Comparison of ENCODE assay signal across 9 mouse cellular contexts in the genomic region with DNA sequence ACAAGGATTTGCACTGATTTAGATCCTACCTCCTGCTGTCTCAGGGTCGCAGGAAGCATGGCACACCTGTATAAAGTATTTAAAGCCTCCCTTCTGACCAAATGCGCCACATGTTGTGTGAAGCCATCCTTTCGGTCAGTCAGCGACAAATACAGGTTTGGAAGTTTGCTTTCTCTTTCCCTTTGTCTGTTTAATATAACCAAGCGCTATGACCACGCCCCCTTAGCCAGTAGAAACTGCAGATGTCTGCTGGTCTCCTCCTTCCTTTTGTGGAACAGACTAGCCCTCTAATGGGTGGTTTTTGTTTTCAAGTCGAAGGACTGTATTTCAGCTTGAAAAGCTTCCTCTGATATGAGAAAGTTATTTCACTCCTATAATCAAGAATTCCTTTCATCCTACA.
DNase-seq lines count a peak whose midpoint lies in the region; ATAC-seq and TF ChIP-seq lines count a peak whose summit lies in the region.
"Had no signal": no experiment of that assay in that cellular context is flagged by ENCODE, and none has a peak within 500 bp of the region (broad histone marks: within the 10 kb centered on the region; RNA-seq: fewer than 3 reads in every experiment).

No protein-coding gene starts in this region.

- DNase-seq in embryonic facial prominence, embryonic 11.5 days (ENCODE audit: low spot score) = peak; percentile 4
- DNase-seq in embryonic facial prominence, embryonic 10.5 days (ENCODE audit: low spot score) = no peak
- DNase-seq in liver, adult 2 months (ENCODE audit: extremely low read depth, low read depth, low spot score) = peak; percentile 26
- DNase-seq in heart, postnatal 10 days = peak; percentile 10 to 34
- DNase-seq in skeletal muscle tissue, adult 2 months (ENCODE audit: low read depth, low spot score) = peak; percentile 13
- no peak for DNase-seq in layer of hippocampus, postnatal 36 days
- DNase-seq in layer of hippocampus, postnatal 10 days (ENCODE audit: low spot score in 2 of 2) = no peak

- WGBS in embryonic facial prominence, embryonic 11.5 days = 52% methylated on average over 7 of the region's 7 CpGs
- WGBS in embryonic facial prominence, embryonic 10.5 days = 54% methylated on average over 7 of the region's 7 CpGs
- 24% methylated on average over 7 of the region's 7 CpGs for whole genome bisulfite sequencing in liver, adult 2 months
- WGBS in liver, embryonic 12.5 days (ENCODE audit: insufficient replicate concordance) = 38% methylated on average over 7 of the region's 7 CpGs

- H3K9ac ChIP-seq in embryonic facial prominence, embryonic 11.5 days (replicated peaks; ENCODE audit: low read length) = no peak overlapping the region
- H3K9ac ChIP-seq in liver, adult 2 months (ENCODE audit: low read depth, low read length) = no peak overlapping the region
- no peak overlapping the region for H3K9ac ChIP-seq in liver, embryonic 12.5 days

- H3K4me3 ChIP-seq in embryonic facial prominence, embryonic 11.5 days (ENCODE audit: low read depth, low read length) = no peak overlapping the region
- H3K4me3 ChIP-seq in embryonic facial prominence, embryonic 10.5 days = no peak overlapping the region
- H3K4me3 ChIP-seq in liver, adult 2 months (ENCODE audit: insufficient read depth, low read depth, low read length) = peak overlapping the region; percentile 42
- H3K4me3 ChIP-seq in liver, embryonic 12.5 days = no peak overlapping the region

- no peak overlapping the region for H3K4me2 ChIP-seq in embryonic facial prominence, embryonic 11.5 days (ENCODE audit: low read depth, low read length)
- no peak overlapping the region for H3K4me2 ChIP-seq in liver, embryonic 12.5 days

- H3K79me2 ChIP-seq in liver, adult 2 months (ENCODE audit: control insufficient read depth, insufficient read depth, low read length) = no peaks in the 10 kb centered on the region

- H3K4me1 ChIP-seq in embryonic facial prominence, embryonic 11.5 days (ENCODE audit: control insufficient read depth, insufficient read depth, low read length) = no peaks in the 10 kb centered on the region
- H3K4me1 ChIP-seq in embryonic facial prominence, embryonic 10.5 days = peaks cover 13% of the 10 kb centered on the region
- peaks cover 7% of the 10 kb centered on the region for H3K4me1 ChIP-seq in liver, adult 2 months (ENCODE audit: control insufficient read depth, insufficient read depth, low read length)
- H3K4me1 ChIP-seq in liver, embryonic 12.5 days = peaks cover 7% of the 10 kb centered on the region

- TF ChIP-seq CTCF in liver, adult 2 months (IDR thresholded peaks at IDR 0.05; ENCODE audit: low read depth, low read length) = no peak

- intact Hi-C loops in heart, postnatal 10 days (cut with DNase I) = no loop called here

- H3K36me3 ChIP-seq in embryonic facial prominence, embryonic 11.5 days (replicated peaks; ENCODE audit: control insufficient read depth, insufficient read depth, low read depth, low read length) = no peaks in the 10 kb centered on the region
- no peaks in the 10 kb centered on the region for H3K36me3 ChIP-seq in embryonic facial prominence, embryonic 10.5 days (replicated peaks)
- no peaks in the 10 kb centered on the region for H3K36me3 ChIP-seq in liver, adult 2 months (ENCODE audit: control insufficient read depth, insufficient read depth, low read length)
- H3K36me3 ChIP-seq in liver, embryonic 12.5 days = no peaks in the 10 kb centered on the region

- TF ChIP-seq POLR2A in liver, adult 2 months (IDR thresholded peaks at IDR 0.05; ENCODE audit: extremely low read depth, insufficient read depth, low read length) = no peak

- no peak for ATAC-seq in embryonic facial prominence, embryonic 11.5 days (replicated peaks; ENCODE audit: insufficient number of reproducible peaks, low FRiP score, low TSS enrichment, low read depth)
- ATAC-seq in liver, embryonic 12.5 days = no peak
- ATAC-seq: CD4-positive, CD25-positive, alpha-beta regulatory T cell, adult 4 months had no signal

- no peaks in the 10 kb centered on the region for H3K27me3 ChIP-seq in embryonic facial prominence, embryonic 11.5 days (ENCODE audit: control insufficient read depth, insufficient read depth, low read length)
- no peaks in the 10 kb centered on the region for H3K27me3 ChIP-seq in embryonic facial prominence, embryonic 10.5 days (replicated peaks; ENCODE audit: low read depth, poor library complexity, severe bottlenecking)
- H3K27me3 ChIP-seq in liver, adult 2 months (ENCODE audit: control insufficient read depth, insufficient read depth, low read length) = no peaks in the 10 kb centered on the region
- H3K27me3 ChIP-seq in liver, embryonic 12.5 days (replicated peaks) = no peaks in the 10 kb centered on the region

- no peak overlapping the region for H3K27ac ChIP-seq in embryonic facial prominence, embryonic 11.5 days (replicated peaks; ENCODE audit: low read depth, low read length)
- no peak overlapping the region for H3K27ac ChIP-seq in embryonic facial prominence, embryonic 10.5 days (replicated peaks)
- no peak overlapping the region for H3K27ac ChIP-seq in liver, adult 2 months (replicated peaks; ENCODE audit: insufficient read depth, low read depth, low read length)
- H3K27ac ChIP-seq in liver, embryonic 12.5 days = no peak overlapping the region

- H3K9me3 ChIP-seq in embryonic facial prominence, embryonic 11.5 days (replicated peaks; ENCODE audit: control insufficient read depth, low read length) = no peaks in the 10 kb centered on the region
- H3K9me3 ChIP-seq in embryonic facial prominence, embryonic 10.5 days = no peaks in the 10 kb centered on the region
- 0 out of 2 replicates have a peak, but pooled peaks cover 3% of the 10 kb centered on the region for H3K9me3 ChIP-seq in liver, embryonic 12.5 days (replicated peaks)

Comparison
In these comparisons a context has a peak if more than half of its experiments do, and no peak if none do; other contexts are left out.
1. DNase-seq: peak in embryonic facial prominence, embryonic 11.5 days (single experiment), liver, adult 2 months (single experiment), heart, postnatal 10 days (2 of 2) and skeletal muscle tissue, adult 2 months (single experiment); none in embryonic facial prominence, embryonic 10.5 days (single experiment), layer of hippocampus, postnatal 36 days (0 of 2) and layer of hippocampus, postnatal 10 days (0 of 2).